Mouse (Mus musculus) thymus, adult 2 months (tissue): ENCODE results near the gene Nup210l. TPM values are rescaled to one million over a fixed set of nuclear protein-coding genes. Genes with fewer than 3 reads are reported as not detected.

Experiments used
- DNase-seq: peaks from one replicate; pipeline ENCODE4 v3.0.0; 2021
- H3K27ac ChIP-seq: fragments of 200-500 bp; 2 replicates; pipeline ENCODE4 v1.5.1; 2012; ENCODE audit warnings: low read length, control low read depth; ENCODE audit not compliant: control insufficient read depth, insufficient read depth
- H3K27me3 ChIP-seq: fragments of 200-500 bp; 2 replicates; pipeline ENCODE4 v1.6.1; 2012; ENCODE audit warnings: mild to moderate bottlenecking, low read length, moderate library complexity, mixed read lengths; ENCODE audit not compliant: control insufficient read depth, insufficient read depth
- H3K36me3 ChIP-seq: fragments of 200-500 bp; 2 replicates; pipeline ENCODE4 v1.6.1; 2012; ENCODE audit warnings: mild to moderate bottlenecking, low read length, moderate library complexity; ENCODE audit not compliant: control insufficient read depth, insufficient read depth
- H3K4me1 ChIP-seq: fragments of 200-500 bp; replicated peaks from 2 replicates; pipeline ENCODE4 v1.6.1; 2012; ENCODE audit warnings: low read length; ENCODE audit not compliant: control insufficient read depth, insufficient read depth
- H3K4me3 ChIP-seq: fragments of 200-500 bp; 2 replicates; pipeline ENCODE4 v1.5.1; 2012; ENCODE audit warnings: mild to moderate bottlenecking, low read length, control low read depth, moderate library complexity; ENCODE audit not compliant: control insufficient read depth, insufficient read depth
- CTCF ChIP-seq: fragments of 200-500 bp; IDR thresholded peaks from 2 replicates; pipeline ENCODE4 v1.5.1; 2012; ENCODE audit warnings: mild to moderate bottlenecking, control low read depth, low read length, moderate library complexity, borderline replicate concordance; ENCODE audit not compliant: control insufficient read depth, poor library complexity, insufficient read depth; ENCODE audit errors: extremely low read depth
- POLR2A ChIP-seq: fragments of 200-500 bp; IDR thresholded peaks from 2 replicates; pipeline ENCODE4 v1.6.1; 2012; ENCODE audit warnings: mild to moderate bottlenecking, low read length, control low read depth, moderate library complexity; ENCODE audit not compliant: control insufficient read depth, poor library complexity, insufficient read depth; ENCODE audit errors: extremely low read depth
- WGBS: fragments of 180-500 bp; shearing (Covaris S2); methylation state at CpG from one replicate; pipeline ENCODE4 v1.1.7; 2018; 5-methylcytosine and 5-hydroxymethylcytosine counted together
- polyA plus RNA-seq: library from polyadenylated mRNA; depleted of rRNA; stranded (reverse); fragments of >200 nt; gene quantifications from 2 replicates; pipeline ENCODE4 v1.2.3, GENCODE M21; 2012

Nup210l gene
- polyA plus RNA-seq, 1 experiment: 1.5 TPM

DNA sequence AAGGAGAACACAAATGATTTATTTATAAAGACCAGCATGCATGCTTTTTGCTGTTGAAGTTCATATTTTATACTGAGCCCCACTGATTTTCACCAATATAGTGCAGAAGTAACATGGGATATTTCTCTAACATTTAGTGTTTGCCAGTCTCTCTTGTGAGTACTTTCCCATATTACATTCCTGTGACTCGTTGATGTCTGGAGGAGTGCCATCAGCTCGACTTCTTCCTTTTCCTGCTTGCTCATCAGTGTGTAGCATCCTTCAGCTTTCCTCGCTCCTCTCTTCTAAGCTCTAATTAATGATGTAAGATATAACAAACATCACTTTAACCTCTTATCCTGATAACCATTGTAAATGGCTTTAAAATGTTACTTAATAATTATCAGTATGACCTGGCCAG, 41.5 kb downstream of the Nup210l start:
- H3K36me3 ChIP-seq: no peaks in the 10 kb centered on the region
- H3K4me1 ChIP-seq: no peaks in the 10 kb centered on the region
- DNase-seq: no peak
- no peak overlapping the region for H3K4me3 ChIP-seq
- TF ChIP-seq CTCF: no peak
- no peak for TF ChIP-seq POLR2A
- H3K27ac ChIP-seq: no peak overlapping the region
- H3K27me3 ChIP-seq: no peaks in the 10 kb centered on the region
- 79% methylated on average over 3 of the region's 3 CpGs for WGBS

DNA sequence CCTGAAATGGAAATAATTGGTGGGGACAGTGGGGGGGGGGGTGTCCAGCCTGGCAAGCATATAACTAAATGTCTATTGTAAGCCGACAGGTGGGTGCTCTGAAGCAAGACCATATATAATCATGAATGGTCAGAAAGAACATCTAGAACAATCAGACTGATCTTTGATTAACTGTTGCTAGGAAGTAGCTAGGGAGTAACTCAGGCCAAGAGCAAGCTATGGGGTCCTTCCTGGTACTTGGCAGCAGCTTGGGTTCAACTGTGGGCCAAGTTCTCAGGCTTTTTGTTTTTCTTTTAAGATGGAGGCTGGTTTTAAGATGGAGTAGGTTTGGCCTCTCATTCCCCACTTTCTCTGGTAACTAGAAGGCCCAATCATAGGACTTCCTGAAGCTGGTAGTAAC, 42.7 kb downstream of the Nup210l start:
- Histone ChIP-seq H3K27me3 (no peaks in the 10 kb centered on the region), H3K27ac (no peak overlapping the region), H3K4me3 (no peak overlapping the region), H3K36me3 (no peaks in the 10 kb centered on the region), H3K4me1 (no peaks in the 10 kb centered on the region)
- TF ChIP-seq CTCF (no peak), POLR2A (no peak)
- WGBS: 100% methylated on average over 1 of the region's 1 CpGs
- no peak for DNase-seq

DNA sequence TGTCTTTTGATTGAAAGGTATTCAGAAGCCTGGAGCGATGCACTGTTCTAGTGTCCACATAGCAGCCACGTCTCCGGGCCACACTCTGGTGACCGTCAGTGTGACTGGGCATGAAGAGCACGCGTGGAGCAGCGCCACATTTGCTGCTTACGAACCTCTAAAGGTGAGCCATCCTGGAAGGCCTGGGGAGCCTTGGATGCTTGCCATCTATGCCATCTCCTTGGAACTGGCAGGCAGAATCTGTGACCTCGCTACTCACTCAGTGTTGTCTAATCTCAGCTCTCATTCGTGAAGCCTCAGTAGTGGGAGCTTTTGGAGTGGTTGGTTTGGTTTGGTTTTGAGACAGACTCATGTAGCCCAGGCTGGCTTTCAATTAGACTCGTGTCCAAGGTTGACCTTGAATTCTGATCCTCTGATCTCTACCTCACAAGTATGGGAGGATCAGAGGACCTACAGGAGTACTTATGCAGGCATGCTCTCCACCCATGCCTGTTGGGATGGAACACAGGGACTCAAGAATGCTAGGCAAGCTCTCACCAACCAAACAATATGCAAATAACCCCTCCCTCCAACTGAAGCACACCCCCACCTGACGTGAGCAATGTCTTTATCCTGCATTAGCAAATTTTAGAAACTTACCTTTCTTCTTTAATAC, 47.3 kb downstream of the Nup210l start:
- TF ChIP-seq POLR2A: no peak
- TF ChIP-seq CTCF: no peak
- WGBS: 94% methylated on average over 12 of the region's 12 CpGs
- Histone ChIP-seq H3K27ac (no peak overlapping the region), H3K36me3 (no peaks in the 10 kb centered on the region), H3K4me1 (no peaks in the 10 kb centered on the region), H3K4me3 (no peak overlapping the region), H3K27me3 (no peaks in the 10 kb centered on the region)
- no peak for DNase-seq

DNA sequence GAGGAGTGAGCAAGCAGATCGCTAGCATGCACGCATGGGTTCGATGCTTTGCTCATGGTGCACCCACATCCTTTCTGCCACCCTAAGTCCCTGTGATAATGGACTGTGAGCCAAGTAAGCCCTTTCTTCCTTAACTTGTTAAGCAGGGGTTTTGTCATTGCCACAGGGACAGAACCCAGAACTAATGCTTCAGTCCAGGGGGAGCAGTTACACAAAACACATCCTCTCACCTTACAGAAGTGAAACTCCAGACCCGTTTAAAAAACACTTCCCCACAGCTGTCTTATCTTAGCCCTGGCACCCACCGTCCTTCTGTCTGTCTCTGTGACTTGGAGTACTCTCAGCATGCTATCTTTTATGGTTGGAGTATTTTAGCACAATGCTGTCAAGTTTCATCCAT, 52.1 kb downstream of the Nup210l start:
- H3K27me3 ChIP-seq: no peaks in the 10 kb centered on the region
- no peaks in the 10 kb centered on the region for H3K36me3 ChIP-seq
- TF ChIP-seq CTCF (no peak), POLR2A (no peak)
- WGBS: 42% methylated on average over 5 of the region's 5 CpGs
- no peaks in the 10 kb centered on the region for H3K4me1 ChIP-seq
- no peak overlapping the region for H3K27ac ChIP-seq
- no peak overlapping the region for H3K4me3 ChIP-seq
- DNase-seq: no peak

DNA sequence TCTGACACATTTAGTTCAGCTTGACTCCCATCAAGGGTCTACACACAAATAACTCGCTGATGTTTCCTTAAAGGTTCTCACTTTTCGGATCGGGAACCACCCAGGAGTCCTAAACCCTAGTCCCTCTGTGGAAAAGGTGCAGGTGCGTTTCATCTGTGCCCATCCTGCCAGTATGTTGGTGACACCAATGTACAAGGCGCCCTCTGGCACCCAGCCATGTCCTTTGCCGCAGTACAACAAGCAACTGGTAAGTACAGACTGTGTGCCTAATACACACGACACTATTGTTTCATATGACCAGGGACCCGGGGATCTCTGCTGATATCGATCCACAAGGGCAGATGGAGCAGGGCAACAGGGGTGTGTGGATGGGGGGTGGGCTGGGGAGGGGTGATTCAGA, 55.8 kb downstream of the Nup210l start:
- no peaks in the 10 kb centered on the region for H3K4me1 ChIP-seq
- TF ChIP-seq CTCF (no peak), POLR2A (no peak)
- 96% methylated on average over 9 of the region's 9 CpGs for WGBS
- H3K36me3 ChIP-seq: no peaks in the 10 kb centered on the region
- H3K27me3 ChIP-seq: no peaks in the 10 kb centered on the region
- no peak overlapping the region for H3K27ac ChIP-seq
- no peak for DNase-seq
- H3K4me3 ChIP-seq: no peak overlapping the region

DNA sequence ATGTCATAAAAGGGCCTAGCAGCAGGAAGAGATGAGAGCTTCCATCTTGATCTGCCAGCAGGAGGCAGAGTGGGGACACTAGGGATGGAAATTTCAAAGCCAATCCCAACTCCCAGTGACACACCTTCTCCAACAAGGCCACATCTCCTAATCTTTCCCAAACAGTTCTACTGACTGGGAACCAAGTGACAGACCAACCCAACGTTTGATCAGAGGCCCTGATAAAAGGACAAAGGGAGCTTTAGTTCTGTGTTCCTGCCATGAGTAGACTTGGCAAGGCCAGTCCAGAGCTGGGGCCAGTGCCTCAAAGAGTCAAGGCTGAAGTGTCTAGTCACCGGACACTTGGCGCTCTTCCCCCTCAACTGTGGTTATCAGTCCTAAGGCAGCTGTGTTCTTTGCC, 57.6 kb downstream of the Nup210l start:
- no peak for DNase-seq
- Histone ChIP-seq H3K27ac (no peak overlapping the region), H3K4me3 (no peak overlapping the region), H3K27me3 (no peaks in the 10 kb centered on the region), H3K36me3 (no peaks in the 10 kb centered on the region), H3K4me1 (no peaks in the 10 kb centered on the region)
- TF ChIP-seq CTCF (no peak), POLR2A (no peak)
- WGBS: 85% methylated on average over 3 of the region's 3 CpGs

DNA sequence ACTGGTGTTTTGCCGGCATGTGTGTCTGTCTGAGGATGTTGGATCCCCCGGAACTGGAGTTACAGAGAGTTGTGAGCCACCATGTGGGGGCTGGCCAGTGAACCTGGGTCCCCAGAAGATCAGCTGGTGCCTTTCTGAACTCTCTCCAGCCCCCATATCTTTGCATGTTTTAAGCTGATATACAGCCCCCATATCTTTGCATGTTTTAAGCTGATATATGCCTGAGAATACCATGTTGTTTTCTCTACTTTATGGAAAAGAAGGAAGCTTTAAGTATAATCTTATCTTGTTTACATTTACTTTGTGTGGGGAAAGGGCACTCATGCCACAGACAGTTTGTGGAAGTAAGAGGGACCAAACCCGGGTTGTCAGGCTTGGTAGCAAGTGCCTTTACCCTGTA, 75.6 kb downstream of the Nup210l start:
- Histone ChIP-seq H3K4me1 (no peaks in the 10 kb centered on the region), H3K36me3 (no peaks in the 10 kb centered on the region), H3K4me3 (no peak overlapping the region), H3K27ac (no peak overlapping the region), H3K27me3 (no peaks in the 10 kb centered on the region)
- 83% methylated on average over 3 of the region's 3 CpGs for WGBS
- TF ChIP-seq POLR2A (no peak), CTCF (no peak)
- DNase-seq: no peak
